Mouse (Mus musculus): ENCODE data around the gene Fdxr. TPM values are rescaled to one million over a fixed set of nuclear protein-coding genes. Genes with fewer than 3 reads are reported as not detected.

Fdxr gene
- polyA plus RNA-seq, 1 experiment from 2014 or later = 25.7 TPM

DNA sequence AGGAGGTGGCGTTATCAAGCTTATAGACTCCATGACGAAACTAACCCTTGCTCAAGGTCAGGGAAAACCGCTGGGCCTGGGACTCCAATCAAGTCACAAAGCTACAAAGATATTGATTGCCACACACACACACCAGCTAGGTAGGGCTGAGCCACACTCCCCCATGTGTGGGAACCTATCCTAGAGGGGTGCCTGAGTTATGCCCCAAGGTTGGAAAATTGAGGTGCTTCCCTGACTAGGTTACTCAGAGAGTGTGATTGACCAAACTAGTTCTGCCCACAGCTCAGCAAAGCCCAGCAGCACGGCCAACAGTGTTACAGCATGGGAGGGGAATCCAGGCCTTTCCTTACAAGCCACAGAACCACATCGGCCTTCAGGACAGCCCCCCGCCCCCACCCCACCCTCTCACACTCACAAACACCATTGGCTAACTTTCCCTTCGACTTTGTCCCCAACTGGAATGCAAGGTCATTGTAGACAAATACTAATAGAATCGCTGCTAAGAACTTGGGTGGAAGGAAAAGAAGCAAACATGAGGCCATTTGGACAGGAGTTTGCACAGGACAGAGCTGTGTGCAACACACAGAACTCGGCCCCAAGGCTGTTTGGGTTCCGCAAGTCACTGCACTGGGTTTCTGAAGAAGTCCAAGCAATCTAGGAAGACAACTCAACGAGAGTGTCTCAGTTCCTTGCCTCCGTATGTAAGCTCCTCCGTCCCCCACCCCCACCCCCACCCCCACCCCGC, 16.0 kb upstream of the Fdxr start:
- ATAC-seq (replicated peaks; ENCODE audit: low FRiP score) (peak; percentile 48; the same call in 1 of the 2 replicates), DNase-seq (ENCODE audit: low spot score) (no peak)
- H3K9ac ChIP-seq (ENCODE audit: low read depth, low read length) = no peak overlapping the region
- peaks cover 18% of the 10 kb centered on the region for H3K27me3 ChIP-seq (replicated peaks; ENCODE audit: control insufficient read depth, insufficient read depth, low read length)
- no peak overlapping the region for H3K4me3 ChIP-seq (ENCODE audit: low read depth, low read length)
- H3K36me3 ChIP-seq (ENCODE audit: control insufficient read depth, insufficient read depth, low read length) = no peaks in the 10 kb centered on the region
- WGBS = 54% methylated on average over 14 of the region's 14 CpGs
- peak overlapping the region; percentile 42 for H3K4me2 ChIP-seq
- H3K27ac ChIP-seq (ENCODE audit: low read depth, low read length) = peak overlapping the region; percentile 77
- H3K9me3 ChIP-seq (ENCODE audit: control insufficient read depth, low read length) = no peaks in the 10 kb centered on the region
- peaks cover 10% of the 10 kb centered on the region; the same call in 1 of the 2 replicates for H3K4me1 ChIP-seq (replicated peaks; ENCODE audit: control insufficient read depth, insufficient read depth, low read length)

DNA sequence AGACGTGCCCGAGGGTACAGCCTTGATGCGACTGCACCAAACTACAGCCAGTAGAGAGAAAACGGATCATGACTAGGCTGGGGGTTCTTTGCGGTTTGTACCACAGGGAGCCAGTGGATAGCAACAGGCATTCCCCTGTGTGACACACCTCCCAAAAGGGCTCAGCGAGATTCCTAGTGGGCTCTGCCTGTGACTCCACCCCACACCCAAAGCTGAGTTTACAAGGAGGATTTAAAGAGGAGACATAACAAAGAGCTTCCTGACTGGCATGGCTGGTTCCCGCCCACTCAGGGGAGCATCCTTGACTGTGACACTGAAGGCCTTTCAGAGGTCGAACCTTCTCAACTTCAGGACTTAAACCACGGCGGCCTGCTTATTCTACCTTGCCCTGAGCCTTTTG, 14.7 kb upstream of the Fdxr start:
- H3K27ac ChIP-seq (ENCODE audit: low read depth, low read length) = peak overlapping the region; percentile 77
- WGBS = 70% methylated on average over 10 of the region's 10 CpGs

DNA sequence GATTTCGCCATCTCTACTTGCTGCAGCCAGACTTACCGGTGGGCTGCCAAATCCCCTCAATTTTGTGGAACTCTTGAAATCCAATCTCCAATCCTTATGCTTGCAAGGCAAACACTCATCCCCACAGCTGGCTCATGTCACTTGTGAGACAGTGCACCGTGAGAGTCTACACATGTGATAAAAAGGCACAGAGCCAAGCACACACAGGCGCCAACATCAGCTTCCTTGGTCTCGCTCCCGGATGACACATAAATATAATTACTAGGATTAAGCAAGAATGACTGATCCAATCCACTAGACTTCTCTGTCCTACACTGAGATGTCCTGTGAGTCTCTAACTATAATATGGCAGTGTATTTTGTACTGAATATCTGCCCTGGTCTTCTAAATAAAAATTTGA, 14.1 kb upstream of the Fdxr start:
- no peaks in the 10 kb centered on the region for H3K36me3 ChIP-seq (ENCODE audit: control insufficient read depth, insufficient read depth, low read length)
- no peak for ATAC-seq (replicated peaks; ENCODE audit: low FRiP score)
- H3K4me3 ChIP-seq (ENCODE audit: low read depth, low read length) = no peak overlapping the region
- WGBS = 72% methylated on average over 6 of the region's 6 CpGs
- peaks cover 8% of the 10 kb centered on the region; the same call in 1 of the 2 replicates for H3K4me1 ChIP-seq (replicated peaks; ENCODE audit: control insufficient read depth, insufficient read depth, low read length)
- no peak overlapping the region for H3K9ac ChIP-seq (ENCODE audit: low read depth, low read length)
- no peaks in the 10 kb centered on the region for H3K9me3 ChIP-seq (ENCODE audit: control insufficient read depth, low read length)
- peaks cover 1% of the 10 kb centered on the region; the same call in 1 of the 2 replicates for H3K27me3 ChIP-seq (replicated peaks; ENCODE audit: control insufficient read depth, insufficient read depth, low read length)
- H3K4me2 ChIP-seq = no peak overlapping the region
- 0 out of 2 replicates have a peak overlapping the region, but pooled peaks have one; percentile 19 for H3K27ac ChIP-seq (ENCODE audit: low read depth, low read length)
- DNase-seq (ENCODE audit: low spot score) = no peak

More for the DNA sequence above, 14.7 kb upstream of the Fdxr start:
- peaks cover 8% of the 10 kb centered on the region; the same call in 1 of the 2 replicates for H3K4me1 ChIP-seq (replicated peaks; ENCODE audit: control insufficient read depth, insufficient read depth, low read length)
- H3K36me3 ChIP-seq (ENCODE audit: control insufficient read depth, insufficient read depth, low read length) = no peaks in the 10 kb centered on the region
- DNase-seq (ENCODE audit: low spot score) = no peak
- H3K27me3 ChIP-seq (replicated peaks; ENCODE audit: control insufficient read depth, insufficient read depth, low read length) = peaks cover 7% of the 10 kb centered on the region; the same call in 1 of the 2 replicates
- H3K9me3 ChIP-seq (ENCODE audit: control insufficient read depth, low read length) = no peaks in the 10 kb centered on the region
- no peak overlapping the region for H3K4me2 ChIP-seq
- H3K4me3 ChIP-seq (ENCODE audit: low read depth, low read length) = no peak overlapping the region
- no peak overlapping the region for H3K9ac ChIP-seq (ENCODE audit: low read depth, low read length)
- no peak for ATAC-seq (replicated peaks; ENCODE audit: low FRiP score)

DNA sequence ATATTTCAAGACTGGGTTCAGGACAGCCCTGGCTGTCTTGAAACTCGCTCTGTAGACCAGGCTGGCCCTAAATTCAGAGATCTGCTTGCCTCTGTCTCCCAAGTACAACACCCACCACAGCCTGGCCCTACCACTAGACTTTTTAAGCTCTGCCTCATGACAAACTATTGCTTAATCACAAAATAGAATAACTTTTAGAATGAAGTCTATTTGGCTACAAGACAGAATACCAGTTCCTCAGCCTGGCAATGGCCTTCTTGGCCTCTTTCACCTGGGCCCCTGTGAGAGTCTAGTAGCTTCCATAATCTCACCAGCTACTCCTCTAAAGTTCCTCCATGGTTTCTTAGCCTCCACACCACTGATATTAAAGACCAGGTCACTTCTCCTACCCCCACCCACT, 13.5 kb upstream of the Fdxr start:
- ATAC-seq (replicated peaks; ENCODE audit: low FRiP score) (no peak), DNase-seq (ENCODE audit: low spot score) (no peak)
- no peaks in the 10 kb centered on the region for H3K36me3 ChIP-seq (ENCODE audit: control insufficient read depth, insufficient read depth, low read length)
- H3K4me2 ChIP-seq = no peak overlapping the region
- WGBS = 87% methylated on average over 1 of the region's 1 CpGs
- no peak overlapping the region for H3K4me3 ChIP-seq (ENCODE audit: low read depth, low read length)
- H3K27ac ChIP-seq (ENCODE audit: low read depth, low read length) = peak overlapping the region; percentile 19; the same call in 1 of the 2 replicates
- H3K9ac ChIP-seq (ENCODE audit: low read depth, low read length) = no peak overlapping the region
- H3K9me3 ChIP-seq (ENCODE audit: control insufficient read depth, low read length) = no peaks in the 10 kb centered on the region
- peaks cover 8% of the 10 kb centered on the region; the same call in 1 of the 2 replicates for H3K4me1 ChIP-seq (replicated peaks; ENCODE audit: control insufficient read depth, insufficient read depth, low read length)
- H3K27me3 ChIP-seq (replicated peaks; ENCODE audit: control insufficient read depth, insufficient read depth, low read length) = no peaks in the 10 kb centered on the region

DNA sequence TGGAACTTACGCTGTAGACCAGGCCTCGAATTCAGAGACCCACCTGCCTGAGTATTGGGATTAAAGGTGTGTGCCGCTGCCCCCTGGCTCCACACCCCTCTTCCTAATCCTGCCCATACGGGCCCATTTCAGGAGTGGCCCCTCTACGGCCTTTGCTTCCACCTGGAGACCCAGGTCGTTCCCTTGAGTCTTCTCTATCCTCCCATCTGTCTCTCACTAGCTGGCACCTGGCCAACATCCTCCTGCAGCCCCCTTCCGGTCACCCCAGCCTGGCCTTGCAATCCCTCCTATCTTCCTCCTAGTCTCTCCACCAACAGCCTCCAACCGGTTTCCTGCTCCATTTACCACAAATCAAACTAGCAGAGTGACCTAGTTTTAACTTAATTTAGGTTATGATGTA, 13.0 kb upstream of the Fdxr start:
- no peak overlapping the region for H3K4me3 ChIP-seq (ENCODE audit: low read depth, low read length)
- H3K4me2 ChIP-seq = no peak overlapping the region
- 71% methylated on average over 8 of the region's 8 CpGs for WGBS
- no peak for DNase-seq (ENCODE audit: low spot score)
- H3K36me3 ChIP-seq (ENCODE audit: control insufficient read depth, insufficient read depth, low read length) = no peaks in the 10 kb centered on the region
- no peaks in the 10 kb centered on the region for H3K27me3 ChIP-seq (replicated peaks; ENCODE audit: control insufficient read depth, insufficient read depth, low read length)
- no peak overlapping the region for H3K27ac ChIP-seq (ENCODE audit: low read depth, low read length)
- peaks cover 8% of the 10 kb centered on the region; the same call in 1 of the 2 replicates for H3K4me1 ChIP-seq (replicated peaks; ENCODE audit: control insufficient read depth, insufficient read depth, low read length)
- H3K9ac ChIP-seq (ENCODE audit: low read depth, low read length) = no peak overlapping the region
- no peak for ATAC-seq (replicated peaks; ENCODE audit: low FRiP score)
- no peaks in the 10 kb centered on the region for H3K9me3 ChIP-seq (ENCODE audit: control insufficient read depth, low read length)

DNA sequence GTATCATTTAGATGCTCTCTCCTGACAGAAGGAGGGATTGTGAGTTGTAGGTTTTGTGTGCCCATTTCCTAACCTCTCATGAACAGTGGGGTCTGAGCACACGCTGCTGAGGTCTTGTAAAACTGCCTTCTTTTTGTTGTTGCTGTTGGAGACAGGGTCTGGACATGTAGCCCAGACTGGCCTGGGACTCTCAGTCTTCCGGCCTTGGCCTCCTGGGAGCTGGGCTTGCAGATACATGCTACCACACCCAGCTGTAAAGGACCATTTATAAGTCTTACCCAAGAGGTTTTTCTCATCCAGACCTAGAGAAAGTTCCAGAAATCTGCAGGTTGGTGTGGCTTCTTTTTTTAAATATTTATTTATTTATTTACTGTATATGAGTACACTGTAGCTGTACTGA, 11.5 kb upstream of the Fdxr start:
- Histone ChIP-seq H3K9me3 (ENCODE audit: control insufficient read depth, low read length) (no peaks in the 10 kb centered on the region), H3K4me1 (replicated peaks; ENCODE audit: control insufficient read depth, insufficient read depth, low read length) (peaks cover 8% of the 10 kb centered on the region; the same call in 1 of the 2 replicates), H3K9ac (ENCODE audit: low read depth, low read length) (no peak overlapping the region), H3K4me2 (no peak overlapping the region), H3K36me3 (ENCODE audit: control insufficient read depth, insufficient read depth, low read length) (no peaks in the 10 kb centered on the region), H3K27me3 (replicated peaks; ENCODE audit: control insufficient read depth, insufficient read depth, low read length) (no peaks in the 10 kb centered on the region), H3K27ac (ENCODE audit: low read depth, low read length) (no peak overlapping the region), H3K4me3 (ENCODE audit: low read depth, low read length) (no peak overlapping the region)
- DNase-seq (ENCODE audit: low spot score) (no peak), ATAC-seq (replicated peaks; ENCODE audit: low FRiP score) (no peak)
- 87% methylated on average over 2 of the region's 2 CpGs for WGBS

DNA sequence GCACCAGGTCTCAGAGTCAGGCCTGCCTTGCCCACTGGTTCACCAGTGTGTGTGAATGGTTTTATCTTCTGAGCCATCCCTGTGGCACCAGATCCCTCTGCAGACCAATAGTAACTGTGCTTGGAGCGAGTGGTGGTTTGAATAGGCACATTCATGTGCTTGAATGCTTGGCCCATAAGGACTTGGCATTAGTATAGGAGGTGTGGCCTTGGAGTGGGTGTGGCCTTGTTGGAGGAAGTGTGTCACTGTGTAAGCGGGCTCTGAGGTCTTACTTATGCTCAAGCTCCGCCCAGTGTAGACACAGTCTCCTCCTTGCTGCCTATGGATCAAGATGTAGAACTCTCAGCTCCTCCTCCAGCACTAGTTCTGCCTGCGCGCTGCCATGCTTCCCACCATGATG, 10.5 kb upstream of the Fdxr start:
- Histone ChIP-seq H3K9ac (ENCODE audit: low read depth, low read length) (no peak overlapping the region), H3K9me3 (ENCODE audit: control insufficient read depth, low read length) (no peaks in the 10 kb centered on the region), H3K27ac (ENCODE audit: low read depth, low read length) (no peak overlapping the region), H3K4me1 (replicated peaks; ENCODE audit: control insufficient read depth, insufficient read depth, low read length) (peaks cover 8% of the 10 kb centered on the region), H3K27me3 (replicated peaks; ENCODE audit: control insufficient read depth, insufficient read depth, low read length) (no peaks in the 10 kb centered on the region), H3K4me2 (no peak overlapping the region), H3K4me3 (ENCODE audit: low read depth, low read length) (no peak overlapping the region), H3K36me3 (ENCODE audit: control insufficient read depth, insufficient read depth, low read length) (no peaks in the 10 kb centered on the region)
- 0 out of 2 replicates have a peak, but pooled peaks have one; percentile 27 for ATAC-seq (replicated peaks; ENCODE audit: low FRiP score)
- WGBS = 76% methylated on average over 5 of the region's 5 CpGs
- DNase-seq (ENCODE audit: low spot score) = no peak

DNA sequence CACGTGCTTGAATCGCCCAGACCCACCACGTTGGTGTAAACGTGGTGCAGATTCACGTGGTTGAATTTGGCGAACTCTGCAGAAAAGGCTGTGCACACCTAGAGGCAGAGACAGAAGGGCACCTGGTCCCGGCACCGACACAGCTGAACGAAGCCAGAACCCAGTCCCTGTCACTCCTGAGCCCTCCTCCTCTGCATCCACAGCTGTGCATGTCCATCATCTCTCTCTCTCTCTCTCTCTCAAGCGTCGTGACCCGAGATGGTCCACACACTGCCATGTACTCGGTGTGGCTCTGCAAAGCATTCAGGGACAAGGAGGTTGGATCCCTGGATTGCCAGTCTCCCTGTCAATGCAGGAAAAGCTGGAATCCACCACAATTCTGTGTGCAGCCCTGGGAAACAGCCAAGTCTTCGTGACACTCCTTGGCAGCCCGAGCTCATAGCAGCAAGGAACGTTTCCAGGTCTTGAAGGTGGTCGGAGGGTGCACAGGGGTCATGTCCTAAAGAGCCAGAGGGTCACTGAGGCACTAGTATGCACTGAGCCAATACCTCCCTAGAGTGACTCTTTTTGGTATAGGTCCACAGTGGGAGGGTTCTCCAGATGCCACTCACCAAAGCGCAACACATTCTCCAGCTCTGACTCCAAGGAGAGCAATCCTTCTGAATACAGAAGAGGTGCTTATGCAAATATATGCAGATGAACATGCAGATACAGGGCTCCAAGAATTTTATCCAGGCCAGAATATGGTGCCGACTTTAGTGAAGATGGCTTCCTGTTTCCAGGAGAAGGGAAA, 9.5 kb upstream of the Fdxr start:
- Histone ChIP-seq H3K27me3 (replicated peaks; ENCODE audit: control insufficient read depth, insufficient read depth, low read length) (no peaks in the 10 kb centered on the region), H3K4me1 (replicated peaks; ENCODE audit: control insufficient read depth, insufficient read depth, low read length) (peaks cover 11% of the 10 kb centered on the region), H3K4me2 (no peak overlapping the region), H3K9ac (ENCODE audit: low read depth, low read length) (no peak overlapping the region), H3K9me3 (ENCODE audit: control insufficient read depth, low read length) (no peaks in the 10 kb centered on the region), H3K4me3 (ENCODE audit: low read depth, low read length) (no peak overlapping the region), H3K27ac (ENCODE audit: low read depth, low read length) (no peak overlapping the region), H3K36me3 (ENCODE audit: control insufficient read depth, insufficient read depth, low read length) (no peaks in the 10 kb centered on the region)
- ATAC-seq (replicated peaks; ENCODE audit: low FRiP score) (no peak), DNase-seq (ENCODE audit: low spot score) (no peak)
- WGBS = 73% methylated on average over 19 of the region's 19 CpGs

Measured in liver, embryonic 11.5 days (tissue).